Mouse (Mus musculus) CH12.LX (cell line): ENCODE results near the gene Cd48. TPM values are rescaled to one million over a fixed set of nuclear protein-coding genes. Genes with fewer than 3 reads are reported as not detected.

Experiments used
- DNase-seq: peaks from one replicate; pipeline ENCODE4 v3.0.0-alpha.2; 2013; ENCODE audit errors: extremely low read depth
- H3K27ac ChIP-seq: 2 replicates; pipeline ENCODE4 v1.5.1; 2012; ENCODE audit warnings: low read depth, mild to moderate bottlenecking, control low read depth, moderate library complexity; ENCODE audit not compliant: insufficient read depth
- H3K27me3 ChIP-seq: replicated peaks from 2 replicates; pipeline ENCODE3; 2012; ENCODE audit warnings: inconsistent platforms
- H3K36me3 ChIP-seq, 2 experiments: replicated peaks in 1 of 2; 2 replicates each; pipeline versions ENCODE3 to v1.6.1; 2012; ENCODE audit warnings: inconsistent platforms in 1 of 2, low read length in 1 of 2, mild to moderate bottlenecking in 1 of 2, mixed read lengths in 1 of 2, moderate library complexity in 1 of 2; ENCODE audit not compliant: control insufficient read depth in 1 of 2, insufficient read depth in 1 of 2
- H3K4me1 ChIP-seq, 2 experiments: 2 replicates each; pipeline ENCODE4 v1.6.1; 2012; ENCODE audit warnings: inconsistent platforms in 1 of 2, moderate library complexity in 1 of 2; ENCODE audit not compliant: insufficient read depth in 2 of 2, control insufficient read depth in 1 of 2
- H3K4me2 ChIP-seq: 2 replicates; pipeline ENCODE4 v1.6.1; 2012; ENCODE audit warnings: low read depth, mild to moderate bottlenecking, control low read depth; ENCODE audit not compliant: poor library complexity, insufficient read depth, severe bottlenecking
- H3K4me3 ChIP-seq, 3 experiments: fragments of 150-350 bp in 1 of 3; sonication (generic) in 1 of 3; replicated peaks in 1 of 3; 2 replicates each; pipeline versions ENCODE3 to v1.5.1; 2011 to 2012; ENCODE audit warnings: low read depth in 2 of 3, low read length in 2 of 3, mild to moderate bottlenecking in 2 of 3, moderate library complexity in 2 of 3, control low read depth in 1 of 3, improper control_type of control experiment in 1 of 3, inconsistent platforms in 1 of 3, mixed read lengths in 1 of 3; ENCODE audit not compliant: poor library complexity in 1 of 3
- H3K79me2 ChIP-seq: replicated peaks from 2 replicates; pipeline ENCODE4 v1.6.1; 2012; ENCODE audit warnings: mild to moderate bottlenecking, moderate library complexity; ENCODE audit not compliant: control insufficient read depth, poor library complexity, insufficient read depth, severe bottlenecking; ENCODE audit errors: extremely low read depth
- H3K9ac ChIP-seq: 2 replicates; pipeline ENCODE4 v1.6.1; 2012; ENCODE audit warnings: low read depth, mild to moderate bottlenecking, control low read depth, moderate library complexity; ENCODE audit not compliant: insufficient read depth
- H3K9me3 ChIP-seq: replicated peaks from 2 replicates; pipeline ENCODE3; 2012; ENCODE audit warnings: low read length, inconsistent platforms, mixed read lengths
- CHD1 ChIP-seq: IDR thresholded peaks from 2 replicates; pipeline ENCODE4 v1.6.1; 2012; ENCODE audit warnings: low read depth, low read length, improper control_type of control experiment, inconsistent platforms
- ELF1 ChIP-seq: IDR thresholded peaks from 2 replicates; pipeline ENCODE4 v1.6.1; 2014; ENCODE audit warnings: low read depth, mild to moderate bottlenecking, inconsistent platforms, low read length, improper control_type of control experiment
- EP300 ChIP-seq: IDR thresholded peaks from 2 replicates; pipeline ENCODE4 v1.6.1; 2011; ENCODE audit warnings: low read length, improper control_type of control experiment
- ETS1 ChIP-seq: conservative IDR thresholded peaks from 2 replicates; pipeline ENCODE4 v1.6.1; 2012; ENCODE audit warnings: low read depth, mild to moderate bottlenecking, inconsistent platforms, low read length, improper control_type of control experiment, moderate library complexity
- IRF4 ChIP-seq: IDR thresholded peaks from 2 replicates; pipeline ENCODE4 v1.6.1; 2014; ENCODE audit warnings: low read depth, mild to moderate bottlenecking, inconsistent platforms, low read length, improper control_type of control experiment
- MAX ChIP-seq: IDR thresholded peaks from 2 replicates; pipeline ENCODE4 v1.6.1; 2011; ENCODE audit warnings: low read length, improper control_type of control experiment
- MAZ ChIP-seq: IDR thresholded peaks from 2 replicates; pipeline ENCODE4 v1.6.1; 2012; ENCODE audit warnings: low read depth, mild to moderate bottlenecking, inconsistent platforms, low read length, improper control_type of control experiment, moderate library complexity
- MXI1 ChIP-seq: IDR thresholded peaks from 2 replicates; pipeline ENCODE4 v1.6.1; 2011; ENCODE audit warnings: mild to moderate bottlenecking, low read depth, low read length, improper control_type of control experiment
- MYC ChIP-seq: IDR thresholded peaks from 2 replicates; pipeline ENCODE4 v1.6.1; 2011; ENCODE audit warnings: low read depth, mild to moderate bottlenecking, improper control_type of control experiment, low read length
- NELFE ChIP-seq: IDR thresholded peaks from 2 replicates; pipeline ENCODE4 v1.6.1; 2011; ENCODE audit warnings: low read depth, low read length, improper control_type of control experiment
- NRF1 ChIP-seq: IDR thresholded peaks from 2 replicates; pipeline ENCODE4 v1.6.1; 2014; ENCODE audit warnings: low read depth, mild to moderate bottlenecking, inconsistent platforms, low read length, improper control_type of control experiment, moderate library complexity
- POLR2A ChIP-seq: IDR thresholded peaks from 2 replicates; pipeline ENCODE4 v1.6.1; 2011; ENCODE audit warnings: low read depth, mild to moderate bottlenecking, improper control_type of control experiment, low read length
- SIN3A ChIP-seq: IDR thresholded peaks from 2 replicates; pipeline ENCODE4 v1.6.1; 2012; ENCODE audit warnings: low read length, improper control_type of control experiment, inconsistent platforms
- SMC3 ChIP-seq: IDR thresholded peaks from 2 replicates; pipeline ENCODE4 v1.6.1; 2011; ENCODE audit warnings: low read depth, low read length, improper control_type of control experiment
- TBP ChIP-seq: conservative IDR thresholded peaks from 2 replicates; pipeline ENCODE4 v1.6.1; 2011; ENCODE audit warnings: low read depth, low read length, improper control_type of control experiment
- TCF12 ChIP-seq: IDR thresholded peaks from 2 replicates; pipeline ENCODE4 v1.6.1; 2014; ENCODE audit warnings: low read depth, mild to moderate bottlenecking, inconsistent platforms, low read length, improper control_type of control experiment
- dilution Hi-C: fragments of 300-500 bp; cut with MboI; formaldehyde crosslinking; loops from 2 replicates; pipeline ENCODE4 v1.14.3; 2020; ENCODE audit warnings: low sequenced_read_pairs; ENCODE audit not compliant: extremely low pct_unique_long_range_greater_than_20kb, extremely low pct_ligation_motif_present
- in situ Hi-C: fragments of 300-500 bp; cut with MboI; formaldehyde crosslinking; loops from 3 replicates; pipeline ENCODE4 v1.14.3; 2019; ENCODE audit warnings: low sequenced_read_pairs, low pct_ligation_motif_present, low pct_unique_long_range_greater_than_20kb, mixed read lengths
- polyA plus RNA-seq: library from polyadenylated mRNA; unstranded; fragments of >175 nt; gene quantifications from 2 replicates; pipeline ENCODE4 v1.2.1, GENCODE M21; 2012; ENCODE audit warnings: low read depth; ENCODE audit not compliant: insufficient read length
- total RNA-seq, 2 experiments: library from RNA; depleted of rRNA; stranded (reverse); fragments of 300-350 nt in 1 of 2; fragments of >200 nt in 1 of 2; gene quantifications; 2 replicates each; pipeline ENCODE4 v1.2.3; 2012 to 2014

Gene Cd48
- total and polyA plus RNA-seq, 3 experiments, result 65.0 to 218 (median 80.3) TPM

- Histone ChIP-seq H3K36me3 (peaks cover 0 to 33% of the 10 kb centered on the region in 2 experiments), H3K4me2 (peak overlapping the region; percentile 62; the same call in 1 of the 2 replicates), H3K4me1 (peaks cover 12 to 50% of the 10 kb centered on the region in 2 experiments), H3K27me3 (no peaks in the 10 kb centered on the region), H3K9ac (0 out of 2 replicates have a peak overlapping the region, but pooled peaks have one; percentile 27), H3K4me3 (no peak overlapping the region), H3K9me3 (no peaks in the 10 kb centered on the region), H3K27ac (peak overlapping the region; percentile 28; the same call in 1 of the 2 replicates)
- dilution Hi-C loops, result no loop called here
- in situ Hi-C loops, result no loop called here
- DNase-seq, result peak; percentile 45
- TF ChIP-seq ELF1 (0 out of 2 replicates have a peak, but pooled peaks have one; percentile 6), POLR2A (peak; percentile 54), SMC3 (no peak), NRF1 (0 out of 2 replicates have a peak, but pooled peaks have one; percentile 17), CHD1 (0 out of 2 replicates have a peak, but pooled peaks have one; percentile 63), TCF12 (peak; percentile 27; the same call in 1 of the 2 replicates), MXI1 (peak; percentile 56; the same call in 1 of the 2 replicates), ETS1 (no peak), TBP (0 out of 2 replicates have a peak, but pooled peaks have one; percentile 36), MYC (peak; percentile 51), MAX (peak; percentile 60; the same call in 1 of the 2 replicates), EP300 (peak; percentile 18; the same call in 1 of the 2 replicates), NELFE (no peak), SIN3A (peak; percentile 58; the same call in 1 of the 2 replicates), MAZ (0 out of 2 replicates have a peak, but pooled peaks have one; percentile 15)
- TF ChIP-seq, all 38 proteins: peak for 12
- no peaks in the 10 kb centered on the region for H3K79me2 ChIP-seq
Measured at GRCm38 (mm10) chr1:171643612-171644011, 38.2 kb upstream of the Cd48 start.

GRCm38 (mm10) chr1:171646429-171646940 is 35.3 kb upstream of the Cd48 start:
- Histone ChIP-seq H3K4me1 (peaks cover 12 to 58% of the 10 kb centered on the region in 2 experiments), H3K36me3 (peaks cover 0 to 8% of the 10 kb centered on the region in 2 experiments), H3K27ac (no peak overlapping the region), H3K4me2 (peak overlapping the region; percentile 32; the same call in 1 of the 2 replicates), H3K79me2 (no peaks in the 10 kb centered on the region), H3K4me3 (peak overlapping the region in 2 of 3 experiments; percentile 12 to 50), H3K9ac (no peak overlapping the region), H3K9me3 (no peaks in the 10 kb centered on the region), H3K27me3 (no peaks in the 10 kb centered on the region)
- dilution Hi-C loops, result no loop called here
- in situ Hi-C loops, result no loop called here
- DNase-seq, result no peak
- peak; percentile 9; the same call in 1 of the 2 replicates for TF ChIP-seq IRF4
- no peak for TF ChIP-seq POLR2A
